Mouse (Mus musculus) MEL (cell line): ENCODE measurements around the gene Tmem50b. TPM values are rescaled to one million over a fixed set of nuclear protein-coding genes. Genes with fewer than 3 reads are reported as not detected.

Experiments used
- DNase-seq: peaks from one replicate; pipeline ENCODE4 v3.0.0; 2011; ENCODE audit warnings: low read depth, low spot score
- H3K27ac ChIP-seq: 2 replicates; pipeline ENCODE4 v1.5.1; 2012; ENCODE audit warnings: low read depth, mild to moderate bottlenecking, control low read depth, low read length, moderate library complexity; ENCODE audit not compliant: control insufficient read depth
- H3K27me3 ChIP-seq, 2 experiments: fragments of 150-350 bp in 1 of 2; sonication (generic) in 1 of 2; 2 replicates each; pipeline ENCODE4 v1.6.1; 2012; ENCODE audit warnings: low read length in 2 of 2, mild to moderate bottlenecking in 2 of 2, improper control_type of control experiment in 1 of 2, moderate library complexity in 1 of 2; ENCODE audit not compliant: insufficient read depth in 2 of 2, control insufficient read depth in 1 of 2
- H3K36me3 ChIP-seq, 2 experiments: 2 replicates each; pipeline ENCODE4 v1.6.1; 2012 to 2014; ENCODE audit warnings: low read length in 2 of 2, improper control_type of control experiment in 1 of 2, inconsistent platforms in 1 of 2, mild to moderate bottlenecking in 1 of 2; ENCODE audit not compliant: insufficient read depth in 2 of 2, control insufficient read depth in 1 of 2
- H3K4me1 ChIP-seq, 2 experiments: fragments of 150-350 bp in 1 of 2; sonication (generic) in 1 of 2; 2 replicates each; pipeline ENCODE4 v1.6.1; 2012; ENCODE audit warnings: low read length in 2 of 2, improper control_type of control experiment in 1 of 2, mild to moderate bottlenecking in 1 of 2; ENCODE audit not compliant: insufficient read depth in 2 of 2, control insufficient read depth in 1 of 2
- H3K4me3 ChIP-seq, 2 experiments: fragments of 150-350 bp in 1 of 2; sonication (generic) in 1 of 2; 2 replicates each; pipeline ENCODE4 v1.5.1; 2012; ENCODE audit warnings: low read depth in 2 of 2, low read length in 2 of 2, mild to moderate bottlenecking in 2 of 2, moderate library complexity in 2 of 2, control low read depth in 1 of 2, improper control_type of control experiment in 1 of 2; ENCODE audit not compliant: control insufficient read depth in 1 of 2, insufficient read depth in 1 of 2
- H3K79me2 ChIP-seq: 2 replicates; pipeline ENCODE4 v1.6.1; 2012; ENCODE audit warnings: mild to moderate bottlenecking, low read length, moderate library complexity; ENCODE audit not compliant: control insufficient read depth, poor library complexity, insufficient read depth
- H3K9ac ChIP-seq: 2 replicates; pipeline ENCODE4 v1.6.1; 2012; ENCODE audit warnings: low read depth, mild to moderate bottlenecking, control low read depth, low read length, moderate library complexity; ENCODE audit not compliant: control insufficient read depth, poor library complexity, severe bottlenecking
- H3K9me3 ChIP-seq: fragments of 150-350 bp; sonication (generic); replicated peaks from 2 replicates; pipeline ENCODE4 v1.6.1; 2012; ENCODE audit warnings: mild to moderate bottlenecking, low read length, improper control_type of control experiment, moderate library complexity; ENCODE audit not compliant: insufficient read depth
- BHLHE40 ChIP-seq: IDR thresholded peaks from 2 replicates; pipeline ENCODE4 v1.6.1; 2012; ENCODE audit warnings: low read depth, mild to moderate bottlenecking, inconsistent platforms, low read length, improper control_type of control experiment, borderline replicate concordance
- CHD1 ChIP-seq: IDR thresholded peaks from 2 replicates; pipeline ENCODE4 v1.6.1; 2012; ENCODE audit warnings: low read depth, mild to moderate bottlenecking, inconsistent platforms, low read length, improper control_type of control experiment
- CHD2 ChIP-seq: IDR thresholded peaks from 2 replicates; pipeline ENCODE4 v1.6.1; 2011; ENCODE audit warnings: low read length, improper control_type of control experiment
- CTCF ChIP-seq, 3 experiments: IDR thresholded peaks in 2 of 3; conservative IDR thresholded peaks in 1 of 3; 2 replicates each; pipeline ENCODE4 v1.5.1; 2011 to 2012; ENCODE audit warnings: low read length in 3 of 3, low read depth in 2 of 3, mild to moderate bottlenecking in 2 of 3, improper control_type of control experiment in 1 of 3, inconsistent platforms in 1 of 3, mixed read lengths in 1 of 3, moderate library complexity in 1 of 3; ENCODE audit not compliant: control insufficient read depth in 1 of 3, insufficient read depth in 1 of 3, poor library complexity in 1 of 3, severe bottlenecking in 1 of 3
- E2F4 ChIP-seq: IDR thresholded peaks from 2 replicates; pipeline ENCODE4 v1.6.1; 2011; ENCODE audit warnings: low read depth, low read length, improper control_type of control experiment, borderline replicate concordance
- ELF1 ChIP-seq: IDR thresholded peaks from 2 replicates; pipeline ENCODE4 v1.6.1; 2014; ENCODE audit warnings: low read depth, mild to moderate bottlenecking, inconsistent platforms, low read length, improper control_type of control experiment, moderate library complexity
- EP300 ChIP-seq, 2 experiments: IDR thresholded peaks; 2 replicates each; pipeline ENCODE4 v1.6.1; 2011; ENCODE audit warnings: improper control_type of control experiment in 2 of 2, low read length in 2 of 2, low read depth in 1 of 2, mild to moderate bottlenecking in 1 of 2
- ETS1 ChIP-seq: IDR thresholded peaks from 2 replicates; pipeline ENCODE4 v1.6.1; 2012; ENCODE audit warnings: low read depth, mild to moderate bottlenecking, inconsistent platforms, low read length, improper control_type of control experiment, moderate library complexity
- GABPA ChIP-seq: IDR thresholded peaks from 2 replicates; pipeline ENCODE4 v1.6.1; 2012; ENCODE audit warnings: low read depth, mild to moderate bottlenecking, inconsistent platforms, low read length, improper control_type of control experiment, moderate library complexity
- GATA1 ChIP-seq: IDR thresholded peaks from 2 replicates; pipeline ENCODE4 v1.6.1; 2011; ENCODE audit warnings: low read depth, low read length, improper control_type of control experiment
- HCFC1 ChIP-seq: IDR thresholded peaks from 2 replicates; pipeline ENCODE4 v1.6.1; 2012; ENCODE audit warnings: low read depth, mild to moderate bottlenecking, inconsistent platforms, low read length, improper control_type of control experiment, moderate library complexity
- KAT2A ChIP-seq: conservative IDR thresholded peaks from 2 replicates; pipeline ENCODE4 v1.6.1; 2012; ENCODE audit warnings: low read depth, low read length, improper control_type of control experiment, inconsistent platforms
- MAFK ChIP-seq: IDR thresholded peaks from 2 replicates; pipeline ENCODE4 v1.6.1; 2011; ENCODE audit warnings: low read depth, mild to moderate bottlenecking, low read length, improper control_type of control experiment, borderline replicate concordance
- MAX ChIP-seq: IDR thresholded peaks from 2 replicates; pipeline ENCODE4 v1.6.1; 2011; ENCODE audit warnings: low read length, improper control_type of control experiment
- MAZ ChIP-seq: IDR thresholded peaks from 2 replicates; pipeline ENCODE4 v1.6.1; 2012; ENCODE audit warnings: low read depth, mild to moderate bottlenecking, inconsistent platforms, low read length, improper control_type of control experiment
- MXI1 ChIP-seq: IDR thresholded peaks from 2 replicates; pipeline ENCODE4 v1.6.1; 2011; ENCODE audit warnings: mild to moderate bottlenecking, low read depth, low read length, improper control_type of control experiment
- MYB ChIP-seq: IDR thresholded peaks from 2 replicates; pipeline ENCODE4 v1.6.1; 2011; ENCODE audit warnings: mild to moderate bottlenecking, low read depth, low read length, improper control_type of control experiment
- MYC ChIP-seq: IDR thresholded peaks from 2 replicates; pipeline ENCODE4 v1.6.1; 2011; ENCODE audit warnings: low read depth, mild to moderate bottlenecking, low read length, improper control_type of control experiment, moderate library complexity
- NELFE ChIP-seq: IDR thresholded peaks from 2 replicates; pipeline ENCODE4 v1.6.1; 2011; ENCODE audit warnings: low read depth, low read length, improper control_type of control experiment
- NRF1 ChIP-seq: IDR thresholded peaks from 2 replicates; pipeline ENCODE4 v1.6.1; 2014; ENCODE audit warnings: low read depth, mild to moderate bottlenecking, inconsistent platforms, low read length, improper control_type of control experiment, moderate library complexity; ENCODE audit not compliant: poor library complexity, insufficient read depth, severe bottlenecking
- POLR2A ChIP-seq, 2 experiments: IDR thresholded peaks; 2 replicates each; pipeline ENCODE4 v1.6.1; 2011 to 2012; ENCODE audit warnings: low read length in 2 of 2, mild to moderate bottlenecking in 2 of 2, control low read depth in 1 of 2, improper control_type of control experiment in 1 of 2, low read depth in 1 of 2, moderate library complexity in 1 of 2; ENCODE audit not compliant: control insufficient read depth in 1 of 2, insufficient read depth in 1 of 2, poor library complexity in 1 of 2
- POLR2AphosphoS2 ChIP-seq: IDR thresholded peaks from 2 replicates; pipeline ENCODE4 v1.6.1; 2011; ENCODE audit warnings: low read length, improper control_type of control experiment
- POLR2AphosphoS5 ChIP-seq: IDR thresholded peaks from 2 replicates; pipeline ENCODE4 v1.6.1; 2012; ENCODE audit warnings: low read depth, borderline replicate concordance, mild to moderate bottlenecking, inconsistent platforms, low read length, moderate library complexity, mixed read lengths
- RAD21 ChIP-seq: IDR thresholded peaks from 2 replicates; pipeline ENCODE4 v1.6.1; 2011; ENCODE audit warnings: mild to moderate bottlenecking, low read depth, low read length, improper control_type of control experiment
- RCOR1 ChIP-seq: IDR thresholded peaks from 2 replicates; pipeline ENCODE4 v1.6.1; 2012; ENCODE audit warnings: low read depth, mild to moderate bottlenecking, inconsistent platforms, low read length, improper control_type of control experiment
- SIN3A ChIP-seq: IDR thresholded peaks from 2 replicates; pipeline ENCODE4 v1.6.1; 2012; ENCODE audit warnings: low read length, improper control_type of control experiment, inconsistent platforms
- SMC3 ChIP-seq: IDR thresholded peaks from 2 replicates; pipeline ENCODE4 v1.6.1; 2011; ENCODE audit warnings: low read depth, low read length, improper control_type of control experiment
- TBP ChIP-seq: IDR thresholded peaks from 2 replicates; pipeline ENCODE4 v1.8.0; 2011; ENCODE audit warnings: low read depth, low read length, improper control_type of control experiment
- TCF12 ChIP-seq: IDR thresholded peaks from 2 replicates; pipeline ENCODE4 v1.6.1; 2014; ENCODE audit warnings: low read depth, mild to moderate bottlenecking, inconsistent platforms, low read length, improper control_type of control experiment, moderate library complexity
- USF1 ChIP-seq: IDR thresholded peaks from 2 replicates; pipeline ENCODE4 v1.6.1; 2014; ENCODE audit warnings: low read depth, mild to moderate bottlenecking, inconsistent platforms, low read length, improper control_type of control experiment, moderate library complexity
- USF2 ChIP-seq, 2 experiments: IDR thresholded peaks; 2 replicates each; pipeline ENCODE4 v1.6.1; 2011 to 2012; ENCODE audit warnings: improper control_type of control experiment in 2 of 2, low read length in 2 of 2, borderline replicate concordance in 1 of 2, inconsistent platforms in 1 of 2, low read depth in 1 of 2, mild to moderate bottlenecking in 1 of 2; ENCODE audit not compliant: insufficient read depth in 1 of 2
- ZC3H11A ChIP-seq: IDR thresholded peaks from 2 replicates; pipeline ENCODE4 v1.6.1; 2012; ENCODE audit warnings: low read depth, mild to moderate bottlenecking, inconsistent platforms, low read length, improper control_type of control experiment
- ZKSCAN1 ChIP-seq: IDR thresholded peaks from 2 replicates; pipeline ENCODE4 v1.6.1; 2012; ENCODE audit warnings: low read depth, mild to moderate bottlenecking, inconsistent platforms, low read length, improper control_type of control experiment, moderate library complexity
- ZMIZ1 ChIP-seq: IDR thresholded peaks from 2 replicates; pipeline ENCODE4 v1.6.1; 2012; ENCODE audit warnings: low read depth, mild to moderate bottlenecking, inconsistent platforms, low read length, improper control_type of control experiment, moderate library complexity
- ZNF384 ChIP-seq: IDR thresholded peaks from 2 replicates; pipeline ENCODE4 v1.6.1; 2012; ENCODE audit warnings: low read depth, mild to moderate bottlenecking, inconsistent platforms, low read length, improper control_type of control experiment
- polyA plus RNA-seq, 2 experiments: library from polyadenylated mRNA; stranded (reverse) in 1 of 2; unstranded in 1 of 2; fragments of >175 nt in 1 of 2; fragments of >200 nt in 1 of 2; gene quantifications; 2 replicates each; pipeline versions ENCODE4 v1.2.1 to v1.2.4; 2012; ENCODE audit warnings: low replicate concordance in 2 of 2, low read depth in 1 of 2; ENCODE audit not compliant: insufficient read length in 2 of 2, insufficient read depth in 1 of 2, missing spikeins in 1 of 2
- total RNA-seq: library from RNA; depleted of rRNA; stranded (reverse); fragments of 300-350 nt; gene quantifications from 2 replicates; pipeline ENCODE4 v1.2.3, GENCODE M21; 2012

The Tmem50b gene
- total and polyA plus RNA-seq, 3 experiments = 2.9 to 9.5 TPM; not detected in 1

DNA sequence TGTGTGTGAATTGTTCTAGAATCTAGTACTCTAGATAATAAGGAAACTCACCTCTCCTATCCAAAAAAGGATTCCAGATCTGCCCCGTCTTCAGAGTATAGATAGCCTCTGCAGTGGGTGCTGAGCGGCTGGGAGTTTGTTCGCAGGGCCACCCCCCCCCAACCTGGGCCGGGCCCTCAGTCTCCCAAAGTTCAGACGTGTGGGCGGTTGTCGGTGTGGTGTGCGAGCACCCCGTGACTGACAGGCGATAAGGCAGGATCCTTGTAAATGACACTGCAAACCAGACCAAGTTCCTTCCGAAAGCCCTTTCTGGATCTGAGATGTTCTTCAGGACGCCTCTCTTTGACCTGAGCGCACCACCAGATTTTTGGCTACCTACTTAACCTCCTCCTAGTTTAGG, 63.1 kb downstream of the Tmem50b start:
- Histone ChIP-seq H3K4me3 (peak overlapping the region; percentile 43 to 53), H3K79me2 (no peaks in the 10 kb centered on the region), H3K36me3 (peaks cover 0 to 33% of the 10 kb centered on the region in 2 experiments; a peak in 2 of 4 replicates), H3K9ac (peak overlapping the region; percentile 34), H3K9me3 (no peaks in the 10 kb centered on the region), H3K27ac (peak overlapping the region; percentile 80), H3K4me1 (peaks cover 13 to 49% of the 10 kb centered on the region in 2 experiments), H3K27me3 (no peaks in the 10 kb centered on the region)
- DNase-seq = peak; percentile 93
- no peak for TF ChIP-seq CTCF (IDR thresholded peaks at IDR 0.05 in 2 of 3, conservative IDR thresholded peaks at IDR 0.05 in 1 of 3; ENCODE audit: control insufficient read depth in 1 of 3, insufficient read depth in 1 of 3, low read depth in 2 of 3, low read length in 3 of 3, poor library complexity in 1 of 3, severe bottlenecking in 1 of 3)
- TF ChIP-seq ETS1 = peak; percentile 62; the same call in 1 of the 2 replicates
- TF ChIP-seq GABPA = no peak
- peak; percentile 17; the same call in 1 of the 2 replicates for TF ChIP-seq MAFK
- no peak for TF ChIP-seq SMC3
- TF ChIP-seq MAZ = 0 out of 2 replicates have a peak, but pooled peaks have one; percentile 57
- no peak for TF ChIP-seq RAD21
- no peak for TF ChIP-seq CHD1
- TF ChIP-seq POLR2A (IDR thresholded peaks at IDR 0.05; ENCODE audit: control insufficient read depth in 1 of 2, insufficient read depth in 1 of 2, low read depth in 1 of 2, low read length in 2 of 2, poor library complexity in 1 of 2) = no peak
- no peak for TF ChIP-seq ZMIZ1
- TF ChIP-seq MXI1 = peak; percentile 49
- peak; percentile 46 for TF ChIP-seq SIN3A
- TF ChIP-seq KAT2A = no peak
- TF ChIP-seq E2F4 = no peak
- no peak for TF ChIP-seq ZKSCAN1
- TF ChIP-seq CHD2 = no peak
- no peak for TF ChIP-seq POLR2AphosphoS2
- TF ChIP-seq POLR2AphosphoS5 = no peak
- no peak for TF ChIP-seq TBP
- no peak for TF ChIP-seq NELFE
- TF ChIP-seq RCOR1 = peak; percentile 55; the same call in 1 of the 2 replicates
- TF ChIP-seq HCFC1 = no peak
- peak; percentile 55 for TF ChIP-seq TCF12
- TF ChIP-seq USF2 (IDR thresholded peaks at IDR 0.05; ENCODE audit: borderline replicate concordance in 1 of 2, insufficient read depth in 1 of 2, low read depth in 1 of 2, low read length in 2 of 2) = no peak
- no peak for TF ChIP-seq MAX
- TF ChIP-seq BHLHE40 = peak; percentile 67; the same call in 1 of the 2 replicates
- no peak for TF ChIP-seq ELF1
- TF ChIP-seq NRF1 = peak; percentile 52; the same call in 1 of the 2 replicates
- no peak for TF ChIP-seq ZC3H11A
- peak; percentile 29 to 75; a peak in 3 of 4 replicates for TF ChIP-seq EP300 (IDR thresholded peaks at IDR 0.05; ENCODE audit: low read depth in 1 of 2, low read length in 2 of 2)
- peak; percentile 35; the same call in 1 of the 2 replicates for TF ChIP-seq GATA1
- peak; percentile 22; the same call in 1 of the 2 replicates for TF ChIP-seq MYB
- peak; percentile 71 for TF ChIP-seq USF1
- TF ChIP-seq MYC = no peak
- 0 out of 2 replicates have a peak, but pooled peaks have one; percentile 15 for TF ChIP-seq ZNF384
